Mouse (Mus musculus) thymus, postnatal 14 days (tissue): ENCODE measurements around the gene Tmem59l.
A peak's percentile ranks its signal among the peaks of the same experiment; 100 is the strongest.

Experiments
- DNase-seq: peaks from one replicate; pipeline ENCODE4 v3.0.0; 2021

The Tmem59l gene

GRCm38 (mm10) chr8:70487993-70488796 lies 1.0 kb upstream of the Tmem59l start:
- peak; percentile 26 for DNase-seq

GRCm38 (mm10) chr8:70486191-70486681 lies 922 bp downstream of the Tmem59l start:
- DNase-seq: no peak

- no peak for DNase-seq
Measured at GRCm38 (mm10) chr8:70482943-70483342, 4.2 kb downstream of the Tmem59l start.

GRCm38 (mm10) chr8:70481908-70482307 lies 5.2 kb downstream of the Tmem59l start:
- DNase-seq: no peak

GRCm38 (mm10) chr8:70477269-70477982 lies 9.7 kb downstream of the Tmem59l start:
- DNase-seq: no peak

- peak; percentile 95 for DNase-seq
Measured at GRCm38 (mm10) chr8:70476333-70477268, 10.6 kb downstream of the Tmem59l start, which contains the start of gene Klhl26. Gene Klhl26, minus strand, starts transcription at chr8:70476968.

- DNase-seq: no peak
Measured at GRCm38 (mm10) chr8:70471856-70472255, 15.3 kb downstream of the Tmem59l start.

- no peak for DNase-seq
Measured at GRCm38 (mm10) chr8:70469938-70470337, 17.2 kb downstream of the Tmem59l start.

GRCm38 (mm10) chr8:70469295-70469916 lies 17.8 kb downstream of the Tmem59l start:
- DNase-seq: no peak

GRCm38 (mm10) chr8:70468733-70469132 lies 18.4 kb downstream of the Tmem59l start:
- no peak for DNase-seq

GRCm38 (mm10) chr8:70467907-70468306 lies 19.3 kb downstream of the Tmem59l start:
- DNase-seq: no peak

- DNase-seq: no peak
Measured at GRCm38 (mm10) chr8:70467229-70467725, 19.9 kb downstream of the Tmem59l start.

GRCm38 (mm10) chr8:70466771-70467170 lies 20.4 kb downstream of the Tmem59l start:
- DNase-seq: no peak

- no peak for DNase-seq
Measured at GRCm38 (mm10) chr8:70466305-70466704, 20.9 kb downstream of the Tmem59l start.

- DNase-seq: no peak
Measured at GRCm38 (mm10) chr8:70465701-70466100, 21.5 kb downstream of the Tmem59l start.

GRCm38 (mm10) chr8:70464162-70464561 lies 23.0 kb downstream of the Tmem59l start:
- DNase-seq: no peak

GRCm38 (mm10) chr8:70463306-70463705 lies 23.9 kb downstream of the Tmem59l start:
- DNase-seq: no peak

GRCm38 (mm10) chr8:70462516-70462813 lies 24.7 kb downstream of the Tmem59l start:
- DNase-seq: no peak

GRCm38 (mm10) chr8:70461765-70462515 lies 25.2 kb downstream of the Tmem59l start:
- DNase-seq: no peak

- no peak for DNase-seq
Measured at GRCm38 (mm10) chr8:70460606-70461005, 26.6 kb downstream of the Tmem59l start.

- no peak for DNase-seq
Measured at GRCm38 (mm10) chr8:70460199-70460598, 27.0 kb downstream of the Tmem59l start.

- DNase-seq: no peak
Measured at GRCm38 (mm10) chr8:70459636-70460035, 27.5 kb downstream of the Tmem59l start.
